In genomic region chr13:43615577-43616254, GRCm38 (mm10) we compare ENCODE assay signal across 8 mouse cellular contexts. TPM values are rescaled to one million over a fixed set of nuclear protein-coding genes. Genes with fewer than 3 reads are reported as not detected.
DNase-seq lines count a peak whose midpoint lies in the region; TF ChIP-seq lines count a peak whose summit lies in the region.

TSS of gene Rnf182 (plus strand) at chr13:43615710.

- peak; percentile 86 for DNase-seq in Muller cell, postnatal 12 days (ENCODE audit: inconsistent ontology term)
- peak; percentile 91 for DNase-seq in cerebellum, adult 18-20 months
- peak; percentile 70 for DNase-seq in forelimb bud, embryonic 11.5 days (ENCODE audit: low read depth, low spot score)
- DNase-seq in heart, postnatal 36 days, result peak; percentile 62 to 66
- DNase-seq in layer of hippocampus, adult 8-10 months (ENCODE audit: low spot score in 2 of 2), result peak; percentile 74 to 78
- DNase-seq in lung, adult 2 months, result peak; percentile 39
- DNase-seq in ovary, adult 18-20 months (ENCODE audit: low spot score), result peak; percentile 75
- peak; percentile 66 for DNase-seq in thymus, postnatal 4 days

- no peaks in the 10 kb centered on the region; the same call in 1 of the 2 replicates for H3K4me1 ChIP-seq in lung, adult 2 months (ENCODE audit: control insufficient read depth, insufficient read depth, low read length)

- H3K4me3 ChIP-seq in lung, adult 2 months (replicated peaks; ENCODE audit: extremely low read depth, low read depth, low read length), result peak within 1 kb of the TSS; percentile 62

- intact Hi-C loops in heart, postnatal 36 days (cut with DNase I), result no loop called here

- under 1% methylated on average over 54 of the region's 58 CpGs for WGBS in lung, adult 2 months

- no peak for TF ChIP-seq POLR2A in lung, adult 2 months (IDR thresholded peaks at IDR 0.05; ENCODE audit: borderline replicate concordance, extremely low read depth, low read depth, low read length)

- TF ChIP-seq CTCF in lung, adult 2 months (IDR thresholded peaks at IDR 0.05; ENCODE audit: insufficient read depth, low read length), result no peak

RNA-seq across cellular contexts. Expression of gene Rnf182, which starts in this region (rescaled TPM):
- under 1 TPM in 1 of 2 experiments, not detected in 1; 0.28 TPM for total RNA-seq in heart, postnatal 36 days (2021)
- total RNA-seq in layer of hippocampus, adult 8-10 months (2022), result 10 to 100 TPM; 27.6 to 38.1 (median 32.3) TPM
- polyA plus RNA-seq in lung, adult 2 months (2012; rRNA removed), result 0.07 TPM in 1 of 2 replicates, not detected in the other

Comparison
In these comparisons a context has a peak if more than half of its experiments do, and no peak if none do; other contexts are left out.
1. Peak in every context shown above with its lines: DNase-seq and H3K4me3 ChIP-seq.
2. RNA of gene Rnf182 (total RNA-seq): 27.6 to 38.1 TPM in layer of hippocampus, adult 8-10 months; 0.28 TPM in heart, postnatal 36 days; every median in the first group is over 10 times any median in the second.
3. Peak in DNase-seq in heart, postnatal 36 days; RNA of the gene not detected or under 1 TPM.
4. Peak in DNase-seq and H3K4me3 ChIP-seq in lung, adult 2 months; RNA of the gene not detected or under 1 TPM.
5. DNase-seq: peak in every context shown above with its lines; median percentile 91 in cerebellum, adult 18-20 months; 86 in Muller cell, postnatal 12 days; 76 in layer of hippocampus, adult 8-10 months; 75 in ovary, adult 18-20 months; 70 in forelimb bud, embryonic 11.5 days; 66 in thymus, postnatal 4 days; 64 in heart, postnatal 36 days; 39 in lung, adult 2 months.